Mouse (Mus musculus) hindlimb bud, embryonic 11.5 days (tissue): ENCODE measurements around the gene Dgkh.

ENCODE experiments used
- DNase-seq: peaks from one replicate; pipeline ENCODE4 v3.0.0-alpha.2; 2012; ENCODE audit warnings: low read depth, low spot score; ENCODE audit errors: extremely low spot score

Gene Dgkh

DNA sequence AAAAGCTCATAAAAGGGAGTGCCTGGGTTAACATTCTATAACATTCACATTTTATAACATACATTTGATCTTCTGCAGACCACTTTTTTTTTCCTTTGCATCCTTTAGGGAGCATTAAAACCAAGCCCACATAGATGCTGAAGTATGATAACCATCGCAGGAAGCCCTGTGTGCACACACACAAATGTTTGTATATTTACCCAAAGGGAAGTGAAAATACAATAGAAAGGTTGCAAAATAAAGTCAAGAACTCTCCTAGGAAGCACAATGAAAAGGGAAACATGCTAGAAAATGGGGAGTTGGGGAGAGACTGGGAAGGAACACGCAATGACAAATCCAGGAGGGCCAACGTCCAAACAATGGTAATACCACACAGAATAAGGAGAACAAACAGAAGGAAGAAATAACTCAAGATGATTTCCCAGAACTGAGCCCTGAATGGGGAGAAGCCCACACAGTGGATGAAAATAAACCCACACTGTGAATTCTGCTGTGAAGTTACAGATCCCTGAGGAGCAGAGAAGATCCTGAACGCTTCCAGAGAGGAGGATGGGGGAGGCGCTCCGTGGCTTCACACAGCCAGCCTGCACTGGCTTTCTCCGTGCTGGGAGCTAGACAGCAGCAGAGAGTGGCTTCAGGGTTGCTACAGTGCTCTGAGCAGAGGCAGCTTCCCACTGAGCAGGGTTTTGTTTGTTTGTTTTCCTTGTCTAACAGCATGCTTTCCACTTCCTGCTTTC lies 54.6 kb downstream of the Dgkh start:
- DNase-seq, result no peak

DNA sequence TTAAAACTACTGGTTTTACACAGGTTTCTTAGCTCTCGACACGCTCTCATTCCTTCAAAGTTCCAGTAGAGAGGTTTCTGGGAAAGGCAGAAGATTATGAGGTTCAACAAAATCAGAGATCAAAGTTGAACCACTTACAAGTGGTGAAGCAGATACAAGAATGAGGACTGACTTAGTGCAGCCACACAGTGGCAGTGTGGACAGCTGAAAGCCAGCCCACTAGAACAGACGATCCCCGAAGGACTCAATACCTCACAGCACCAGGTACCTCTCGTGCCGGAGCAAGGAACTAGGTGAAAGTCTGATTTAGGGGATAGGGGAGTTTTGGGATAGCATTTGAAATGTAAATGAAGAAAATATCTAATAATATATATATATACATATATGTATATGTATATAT lies 56.1 kb downstream of the Dgkh start:
- no peak for DNase-seq

DNA sequence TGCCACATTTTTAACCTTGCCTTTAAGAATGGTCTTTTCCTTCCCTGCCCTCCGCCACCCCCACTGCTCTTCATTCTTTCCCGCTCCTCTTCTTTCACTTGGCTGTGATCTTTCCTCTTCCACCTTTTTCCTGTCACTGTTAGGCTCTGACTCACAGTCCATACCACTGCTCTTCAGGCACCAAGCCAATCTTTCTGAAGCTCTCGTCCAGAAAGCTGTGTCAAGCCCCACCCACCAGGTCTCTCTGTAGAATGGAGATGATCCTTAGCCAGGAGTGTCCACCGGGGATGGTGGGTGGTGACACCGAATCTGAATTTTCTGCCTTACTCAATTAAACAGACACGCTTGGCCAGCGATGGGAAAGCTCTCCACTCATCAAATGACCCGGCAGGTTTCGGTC lies 58.0 kb downstream of the Dgkh start:
- no peak for DNase-seq

DNA sequence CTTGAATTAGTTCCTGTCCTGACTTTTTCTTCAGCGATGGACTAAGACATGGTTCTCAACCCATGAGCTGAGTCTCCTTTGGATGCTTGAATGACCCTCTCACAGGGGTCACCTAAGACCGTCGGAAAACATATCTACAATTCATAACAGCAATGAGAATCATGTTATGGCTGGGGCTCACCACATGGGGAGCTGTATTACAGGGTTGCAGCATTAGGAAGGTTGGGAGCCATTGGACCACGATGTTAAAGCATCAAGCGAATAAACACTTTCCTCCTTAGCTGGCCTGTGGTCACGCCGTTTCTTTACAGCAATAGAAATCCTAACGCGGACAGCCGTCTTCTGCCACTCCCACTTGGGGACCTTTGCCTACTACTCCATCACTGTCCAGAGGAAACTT lies 62.6 kb downstream of the Dgkh start:
- DNase-seq, result no peak

DNA sequence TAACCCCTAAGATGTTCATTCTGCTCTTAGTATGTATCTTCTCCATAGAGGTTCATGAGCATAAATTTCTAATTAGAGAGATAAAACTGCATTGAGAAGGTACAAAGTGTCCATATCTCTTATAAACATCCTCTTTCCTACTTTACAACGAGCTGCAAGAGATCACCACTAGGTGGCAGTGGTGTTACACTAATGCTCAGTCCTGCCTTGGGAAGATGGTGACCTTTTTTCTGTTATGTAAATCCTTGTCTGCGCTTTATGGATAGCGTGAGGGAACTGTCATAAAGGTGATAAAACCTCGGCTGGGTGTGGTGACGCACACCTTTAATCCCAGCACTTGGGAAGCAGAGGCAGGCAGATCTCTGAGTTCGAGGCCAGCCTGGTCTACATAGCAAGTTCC lies 64.3 kb downstream of the Dgkh start:
- peak; percentile 77 for DNase-seq

DNA sequence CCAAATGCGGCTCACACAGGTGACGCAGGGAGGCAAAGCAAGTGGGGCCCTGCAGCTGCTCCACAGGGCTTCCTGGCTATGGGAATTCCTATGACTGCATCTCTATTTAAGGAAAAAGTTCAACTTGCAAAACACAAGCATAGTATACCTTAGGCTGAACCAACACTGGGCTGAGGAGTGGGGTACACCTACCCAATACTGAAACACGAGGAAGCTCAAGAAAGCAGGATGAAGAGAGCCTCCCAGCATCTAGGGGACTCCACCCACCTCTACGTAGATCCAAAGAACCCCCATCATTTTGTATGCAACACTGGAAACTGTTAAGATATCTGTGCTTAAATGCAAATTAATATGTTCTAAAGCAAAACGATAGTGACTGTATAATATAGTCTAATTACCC lies 64.8 kb downstream of the Dgkh start:
- DNase-seq, result no peak

DNA sequence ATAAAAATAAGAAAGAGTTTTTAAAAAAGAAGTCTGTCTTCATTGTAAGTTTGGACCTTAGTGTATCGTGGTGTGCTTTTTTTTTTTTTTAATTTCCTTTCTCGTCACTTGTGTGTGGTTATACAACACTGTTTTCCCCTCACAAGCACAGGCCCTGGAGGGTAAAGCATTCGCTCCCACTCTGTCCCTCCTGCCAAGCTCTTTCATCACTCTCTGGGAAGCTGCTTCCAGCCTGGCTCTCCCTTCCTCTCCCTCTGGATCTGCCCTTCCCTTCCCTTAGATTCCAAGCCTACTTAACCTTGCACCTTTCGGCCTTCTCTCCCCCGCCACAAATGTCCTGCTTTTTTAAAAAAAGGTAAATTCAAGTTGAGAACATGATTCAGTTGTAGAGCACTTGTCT lies 69.9 kb downstream of the Dgkh start:
- no peak for DNase-seq

DNA sequence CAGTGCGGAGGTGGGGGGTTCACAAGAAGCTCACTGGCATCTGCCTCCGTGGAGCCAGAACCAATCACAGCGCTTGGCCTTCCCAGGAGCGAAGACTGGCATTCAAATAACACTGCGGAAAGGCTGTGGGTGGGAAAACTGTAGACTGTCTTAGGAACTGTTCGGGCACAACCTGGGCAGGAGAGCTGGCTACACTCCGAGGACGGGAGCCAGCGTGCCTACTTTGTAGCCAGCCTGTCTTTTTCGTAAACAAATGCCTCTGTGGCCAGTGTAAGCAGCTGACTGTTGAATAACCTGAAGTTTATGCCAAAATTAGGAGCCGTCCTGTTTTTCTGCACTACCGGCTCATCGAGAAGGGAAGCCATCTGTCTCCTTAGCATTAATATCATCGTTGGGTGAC lies 71.1 kb downstream of the Dgkh start:
- DNase-seq, result no peak

DNA sequence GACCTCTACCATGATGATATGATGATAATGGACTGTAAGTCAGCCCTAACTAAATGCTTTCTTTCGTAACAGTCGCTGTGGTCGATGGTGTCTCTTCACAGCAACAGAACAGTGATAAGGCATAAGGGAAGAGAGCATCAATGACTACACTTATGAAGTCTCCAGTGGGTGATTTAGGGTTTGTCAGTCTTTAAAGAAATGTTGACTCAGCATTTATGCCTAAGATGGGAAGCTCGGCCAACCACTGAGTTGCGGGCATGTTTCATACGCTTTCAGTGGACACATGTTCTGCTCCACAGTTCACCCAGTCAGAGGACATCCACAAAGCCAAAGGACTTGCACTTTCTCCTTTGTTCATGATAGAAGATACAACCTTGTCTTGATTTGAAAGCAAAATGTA lies 73.9 kb downstream of the Dgkh start:
- no peak for DNase-seq

DNA sequence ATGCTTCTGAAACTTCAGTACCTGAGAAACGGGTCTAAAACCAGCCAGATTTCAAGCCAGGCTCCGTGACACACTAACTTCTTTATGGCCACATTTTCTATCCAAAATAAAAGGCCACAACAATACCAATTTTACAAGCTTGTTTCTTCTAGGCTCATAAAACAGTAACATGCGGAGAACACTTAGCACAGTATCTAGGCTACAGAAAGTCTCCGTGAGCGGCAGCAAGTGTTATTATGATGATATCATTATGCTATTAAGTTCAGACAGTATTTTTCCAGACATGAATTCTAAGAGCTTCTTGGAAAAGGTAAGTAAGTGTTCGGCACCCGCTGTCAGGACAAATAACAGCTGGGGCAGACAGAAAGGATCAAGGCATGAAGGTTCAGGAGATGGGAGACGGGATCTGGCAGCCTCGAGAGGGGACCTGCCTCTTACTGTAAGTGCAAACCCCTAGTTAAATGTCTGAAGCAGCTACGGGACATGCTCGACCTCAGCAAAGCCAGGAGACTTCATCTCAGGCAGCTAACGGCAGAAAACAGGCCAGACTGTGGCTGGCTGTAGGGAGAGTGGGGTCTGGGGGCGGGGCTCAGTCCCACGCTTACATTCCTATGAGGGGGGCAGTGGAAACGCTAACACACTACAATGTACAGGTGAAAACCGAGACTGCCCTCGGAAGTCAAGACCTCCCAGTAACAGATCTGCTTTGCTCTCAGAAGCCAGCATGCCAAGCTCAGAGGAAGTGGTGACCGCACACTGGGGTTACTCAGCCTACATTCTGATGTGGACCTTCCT lies 75.5 kb downstream of the Dgkh start:
- no peak for DNase-seq

DNA sequence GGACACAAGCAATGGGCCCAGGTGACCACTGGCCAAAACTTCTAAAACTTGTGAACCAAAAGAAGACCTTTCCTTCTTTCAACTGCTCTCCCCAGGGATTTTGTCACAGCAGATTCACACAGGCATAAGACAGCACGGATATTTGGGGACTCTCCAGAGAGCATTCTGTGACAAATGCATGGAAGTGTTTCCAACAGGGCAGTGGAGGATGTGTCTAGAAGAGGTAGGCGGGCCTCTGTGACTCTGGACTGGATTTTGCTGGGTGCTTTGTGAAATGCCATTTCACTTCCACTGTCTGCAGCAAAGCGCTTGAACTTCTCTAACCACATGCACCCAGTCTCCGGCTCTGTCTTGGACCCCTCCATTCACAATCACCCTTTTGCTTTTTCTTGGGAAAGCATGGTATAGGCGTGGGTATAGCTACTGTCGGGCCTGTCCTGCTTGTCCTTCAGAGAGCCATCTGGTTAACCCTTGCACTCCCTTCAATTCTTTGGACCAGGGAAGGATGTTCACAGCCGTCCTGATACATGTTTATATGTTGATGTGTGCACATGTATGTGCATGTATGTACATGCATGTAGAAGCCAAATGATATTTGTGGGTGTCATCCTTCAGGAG lies 77.5 kb downstream of the Dgkh start:
- no peak for DNase-seq

DNA sequence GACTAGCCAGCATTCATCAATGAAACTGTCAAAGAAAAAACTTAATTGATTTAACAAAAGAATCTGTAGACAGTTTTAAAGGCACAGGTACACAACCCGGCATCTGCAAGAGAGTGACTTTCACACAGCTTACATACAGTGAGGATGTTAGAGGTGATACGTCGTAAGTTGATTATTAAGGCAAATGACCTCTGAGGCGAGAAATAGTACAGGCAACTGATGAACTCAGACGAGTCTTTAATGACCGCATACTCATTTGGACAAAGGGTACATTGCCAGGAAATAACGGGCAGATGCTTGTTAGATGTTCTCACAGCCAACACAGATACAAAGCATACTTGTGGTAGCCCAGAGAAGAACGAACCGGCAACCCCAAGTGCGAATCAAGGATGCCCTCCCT lies 78.4 kb downstream of the Dgkh start:
- DNase-seq, result no peak

DNA sequence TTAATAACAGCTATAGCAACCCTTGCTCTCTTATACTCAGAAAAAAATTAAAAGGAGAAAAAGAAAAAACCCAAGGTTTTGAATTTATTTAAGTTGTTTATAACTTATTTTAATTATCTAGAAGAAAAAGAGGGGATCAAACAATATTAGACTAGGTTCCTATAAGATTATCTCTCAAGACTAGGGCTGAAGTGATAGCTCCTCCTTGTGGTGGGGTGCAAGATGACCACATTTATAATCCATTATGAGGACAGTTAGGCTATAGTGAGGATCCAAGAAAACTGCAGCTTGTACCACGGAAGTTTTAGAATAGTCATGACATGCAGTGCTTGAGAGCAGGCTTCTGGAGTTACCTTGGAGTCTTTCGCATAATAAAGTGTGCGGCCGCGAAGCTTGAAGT lies 79.2 kb downstream of the Dgkh start:
- DNase-seq, result no peak

DNA sequence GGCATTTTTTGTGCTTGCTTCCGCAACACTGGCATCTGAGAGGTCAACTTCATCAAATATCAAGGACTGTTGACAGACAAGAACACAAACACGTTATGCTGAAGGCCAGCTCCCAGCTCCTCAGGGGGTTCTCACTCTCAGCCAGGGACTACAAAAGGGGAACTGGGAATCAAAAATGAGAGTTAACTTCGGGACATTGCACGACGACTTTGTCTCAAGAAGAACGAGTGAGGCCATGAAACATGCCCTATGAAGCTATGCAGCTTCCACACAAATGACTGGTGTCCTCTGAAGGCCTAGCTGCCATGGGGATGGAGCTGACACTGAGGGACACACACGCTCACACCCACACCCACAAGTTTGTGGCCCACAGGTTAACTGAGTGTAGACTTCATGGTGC lies 80.9 kb downstream of the Dgkh start:
- no peak for DNase-seq

DNA sequence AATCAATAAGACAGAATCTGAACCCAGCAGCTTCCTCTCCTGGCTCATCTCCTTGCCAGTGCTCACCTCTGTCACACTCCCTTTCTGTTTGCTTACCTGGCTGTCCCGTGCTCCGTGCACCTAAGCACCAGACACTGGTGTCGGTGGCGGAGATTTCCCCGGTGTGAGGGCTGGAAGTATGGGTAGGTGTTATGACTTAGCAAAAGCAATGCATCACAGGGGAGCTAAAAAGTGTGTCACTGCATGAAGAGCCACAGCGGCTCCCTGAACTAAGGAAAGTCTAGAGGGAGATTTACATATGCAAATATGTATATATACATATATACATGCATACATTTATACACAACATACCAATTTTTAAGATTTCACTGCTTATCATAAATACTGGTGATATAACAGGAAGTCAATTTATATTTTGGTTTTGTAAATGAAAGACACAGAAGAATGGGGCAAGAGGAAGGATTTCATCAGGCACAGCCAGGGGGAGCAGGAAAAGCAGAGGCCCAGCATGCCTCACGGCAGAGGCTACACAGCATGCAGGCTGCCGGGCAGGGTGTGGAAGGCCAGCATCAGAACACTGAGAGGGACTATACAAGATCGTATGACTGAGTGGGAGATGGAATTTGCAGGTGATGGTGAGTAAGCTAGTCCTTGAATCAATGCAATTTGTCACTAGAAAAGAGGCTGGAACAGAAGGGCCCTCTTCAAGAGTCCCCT lies 82.0 kb downstream of the Dgkh start:
- DNase-seq, result no peak

DNA sequence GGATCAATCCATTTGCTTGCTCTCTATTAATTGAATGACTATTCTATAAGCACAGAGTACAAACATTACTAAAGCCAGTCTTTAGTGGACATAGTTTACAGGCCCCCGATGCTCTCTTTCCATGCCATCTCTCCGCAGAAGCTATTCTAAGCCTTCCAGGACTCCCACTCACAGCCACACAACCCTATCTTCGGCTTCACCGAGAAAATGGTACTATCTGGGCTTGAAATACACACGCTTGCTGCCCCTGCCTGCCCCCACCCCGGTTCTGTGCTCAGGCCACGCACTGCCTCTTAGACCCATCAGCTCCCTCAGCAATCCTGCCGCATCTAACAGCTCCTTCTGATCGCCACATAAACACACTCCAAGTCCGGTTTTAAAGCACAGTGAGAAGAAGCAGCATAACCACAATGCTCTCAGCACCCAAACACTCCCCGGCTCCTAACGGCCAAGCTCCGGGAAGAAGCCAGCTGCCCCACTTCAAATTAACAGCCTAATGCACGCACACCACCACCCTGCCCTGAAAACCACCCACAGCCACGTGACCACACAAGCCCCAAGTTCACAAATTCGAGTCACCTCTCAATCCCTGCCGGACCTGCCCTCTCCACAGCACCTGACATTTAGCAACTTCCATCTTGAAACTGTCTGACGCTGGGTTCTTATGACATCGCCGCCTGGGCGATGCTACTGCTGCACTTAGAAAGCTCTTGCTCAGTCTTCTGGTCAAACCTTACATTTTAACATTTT lies 82.9 kb downstream of the Dgkh start:
- no peak for DNase-seq

DNA sequence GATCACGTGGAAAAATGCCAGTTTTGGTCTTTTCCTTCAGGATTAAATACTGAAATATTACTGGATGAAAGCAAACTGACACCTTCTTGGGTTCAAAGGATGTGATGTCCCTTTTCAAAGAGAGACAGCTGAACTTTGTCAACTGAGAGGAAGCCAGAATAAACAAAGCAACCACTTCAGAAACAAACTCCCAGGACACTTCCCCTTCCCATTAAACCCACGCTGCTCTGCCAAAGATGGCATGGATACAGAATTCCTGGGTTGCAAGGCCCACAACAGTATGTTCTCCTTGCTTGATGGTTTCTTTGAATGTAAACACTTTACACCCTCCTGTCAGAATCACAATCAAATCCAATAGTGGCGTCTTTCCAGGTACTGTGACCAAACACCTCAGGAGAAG lies 87.0 kb downstream of the Dgkh start:
- no peak for DNase-seq

DNA sequence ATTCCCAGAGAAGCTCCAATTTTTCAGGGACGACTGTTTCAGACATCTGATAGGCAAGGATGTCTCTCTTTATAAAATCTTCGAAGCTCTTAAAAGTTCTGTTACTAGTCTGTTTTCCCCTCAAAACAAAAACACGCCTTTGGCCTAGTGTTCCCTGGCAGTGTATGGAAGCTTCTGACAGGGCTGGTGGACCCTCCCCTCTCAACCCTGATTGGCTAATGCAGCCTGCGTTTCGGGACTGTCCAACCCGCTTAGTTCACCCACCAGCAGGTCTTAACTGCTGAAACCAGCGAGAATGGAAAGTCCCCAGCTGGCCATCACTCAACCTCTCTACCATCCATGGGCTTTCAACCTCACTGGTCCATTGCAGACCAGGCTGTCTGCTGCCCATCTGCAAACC lies 91.3 kb downstream of the Dgkh start:
- no peak for DNase-seq

DNA sequence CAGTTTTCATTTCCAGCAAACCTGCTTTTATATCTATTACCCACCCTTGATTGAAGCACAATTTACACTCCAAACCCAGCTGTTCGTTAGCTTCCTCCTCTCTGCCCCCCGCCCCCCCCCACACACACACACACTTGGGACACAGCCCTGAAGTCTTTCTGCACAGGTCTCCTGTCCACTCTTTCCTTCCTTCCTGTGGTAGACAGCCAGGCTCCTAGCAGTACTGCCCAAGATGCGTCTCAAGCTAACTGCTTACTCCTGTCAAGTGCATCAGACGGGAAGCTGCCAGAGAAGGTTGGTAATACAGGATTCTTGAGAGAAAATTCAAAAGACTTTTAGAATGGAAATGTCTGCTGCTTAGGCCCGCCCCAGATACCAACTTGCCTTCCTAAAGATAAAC lies 92.9 kb downstream of the Dgkh start:
- DNase-seq, result no peak

DNA sequence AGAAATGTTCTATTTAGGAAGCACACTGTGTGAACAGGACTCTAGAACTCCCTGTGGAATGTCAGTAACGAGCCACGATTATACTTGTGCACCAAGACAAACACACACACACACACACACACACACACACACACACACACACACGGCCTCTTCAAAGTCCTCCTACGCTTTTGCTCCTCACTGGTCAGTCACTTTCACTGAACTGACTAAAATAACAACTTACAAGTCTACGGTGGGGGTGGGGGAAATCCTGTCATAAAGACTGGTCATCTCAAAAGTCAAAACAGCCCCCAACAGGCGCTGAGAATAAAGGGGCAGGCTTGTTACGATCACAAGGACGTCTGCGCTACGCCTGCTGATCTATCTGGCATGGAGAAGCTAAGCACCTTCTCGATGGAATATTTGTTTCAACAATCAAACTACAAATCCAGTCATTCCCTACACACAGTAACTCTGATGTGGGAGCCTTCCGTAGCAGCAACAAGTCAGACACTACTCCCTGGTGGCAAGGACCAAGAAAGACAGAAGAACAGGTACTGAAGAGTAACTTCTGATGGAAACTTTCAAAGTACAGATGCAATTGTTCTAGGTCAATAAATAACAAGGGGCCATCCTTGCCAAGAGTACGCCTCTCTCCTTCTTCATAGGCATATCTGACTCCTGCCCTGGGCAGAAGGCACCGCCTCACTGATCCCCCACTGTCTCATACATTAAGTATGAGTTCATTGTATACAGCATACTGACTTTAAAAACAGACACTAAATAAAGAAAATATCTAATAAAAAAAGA lies 96.8 kb downstream of the Dgkh start:
- no peak for DNase-seq
